Mouse (Mus musculus) G1E (cell line): Measurements from ENCODE around the gene Glp1r. TPM values are rescaled to one million over a fixed set of nuclear protein-coding genes. Genes with fewer than 3 reads are reported as not detected.

Source experiments
- ATAC-seq: 2 replicates; pipeline ENCODE4 v1.8.0; 2016; ENCODE audit warnings: mild to moderate bottlenecking; ENCODE audit not compliant: insufficient number of reproducible peaks, poor library complexity, low FRiP score, severe bottlenecking; ENCODE audit errors: extremely low read depth
- DNase-seq: peaks from one replicate; pipeline ENCODE4 v3.0.0; 2012; ENCODE audit warnings: low spot score
- H3K27me3 ChIP-seq: 2 replicates; pipeline ENCODE4 v1.6.1; 2012; ENCODE audit warnings: mild to moderate bottlenecking, low read length, inconsistent platforms; ENCODE audit not compliant: insufficient read depth
- H3K36me3 ChIP-seq: replicated peaks from 2 replicates; pipeline ENCODE3; 2012; ENCODE audit warnings: mild to moderate bottlenecking, inconsistent platforms
- H3K4me1 ChIP-seq: 2 replicates; pipeline ENCODE4 v1.6.1; 2012; ENCODE audit warnings: low read depth, low read length, inconsistent platforms, mixed read lengths; ENCODE audit not compliant: insufficient read depth
- H3K4me3 ChIP-seq: 2 replicates; pipeline ENCODE4 v1.5.1; 2012; ENCODE audit warnings: low read depth, mild to moderate bottlenecking, inconsistent platforms, low read length, moderate library complexity, mixed read lengths
- H3K9me3 ChIP-seq: replicated peaks from 2 replicates; pipeline ENCODE4 v1.6.1; 2012; ENCODE audit warnings: inconsistent platforms
- CTCF ChIP-seq: IDR thresholded peaks from 2 replicates; pipeline ENCODE4 v1.5.1; 2012; ENCODE audit warnings: low read depth, low read length, inconsistent platforms, mixed read lengths
- GATA1 ChIP-seq: IDR thresholded peaks from 2 replicates; pipeline ENCODE4 v1.6.1; 2012; ENCODE audit warnings: borderline replicate concordance, low read length, inconsistent platforms, mixed read lengths
- GATA2 ChIP-seq: IDR thresholded peaks from 2 replicates; pipeline ENCODE4 v1.6.1; 2012; ENCODE audit warnings: low read depth, low read length, inconsistent platforms, borderline replicate concordance
- POLR2AphosphoS5 ChIP-seq: IDR thresholded peaks from 2 replicates; pipeline ENCODE4 v1.6.1; 2012; ENCODE audit warnings: low read depth, low read length, inconsistent platforms; ENCODE audit not compliant: insufficient replicate concordance
- TAL1 ChIP-seq: conservative IDR thresholded peaks from 2 replicates; pipeline ENCODE4 v1.6.1; 2012; ENCODE audit warnings: low read depth, low read length, inconsistent platforms, mixed read lengths
- polyA plus RNA-seq: library from polyadenylated mRNA; stranded (reverse); fragments of >175 nt; gene quantifications from 2 replicates; pipeline ENCODE4 v1.2.3, GENCODE M21; 2012
- total RNA-seq, 2 experiments: library from RNA; stranded (forward) in 1 of 2; stranded (reverse) in 1 of 2; fragments of 200-1000 nt in 1 of 2; fragments of >200 nt in 1 of 2; fragmentation: Nextera tagmentation in 1 of 2; gene quantifications; 2 replicates each; pipeline ENCODE4 v1.2.3; 2014 to 2017

Gene Glp1r
- total and polyA plus RNA-seq, 3 experiments = 0.05 TPM; not detected in 2

GRCm38 (mm10) chr17:30866281-30866680, 35.3 kb upstream of the Glp1r start:
- TF ChIP-seq CTCF (no peak), TAL1 (no peak), POLR2AphosphoS5 (no peak), GATA2 (no peak), GATA1 (no peak)
- no peaks in the 10 kb centered on the region for H3K4me1 ChIP-seq
- H3K36me3 ChIP-seq = peaks cover 11% of the 10 kb centered on the region
- DNase-seq = no peak
- no peak for ATAC-seq
- H3K4me3 ChIP-seq = no peak overlapping the region
- no peaks in the 10 kb centered on the region; the same call in 1 of the 2 replicates for H3K27me3 ChIP-seq
- peaks cover 56% of the 10 kb centered on the region for H3K9me3 ChIP-seq

GRCm38 (mm10) chr17:30866966-30867365, 34.7 kb upstream of the Glp1r start:
- DNase-seq (no peak), ATAC-seq (no peak)
- no peaks in the 10 kb centered on the region for H3K4me1 ChIP-seq
- H3K27me3 ChIP-seq = no peaks in the 10 kb centered on the region; the same call in 1 of the 2 replicates
- H3K9me3 ChIP-seq = peaks cover 57% of the 10 kb centered on the region
- H3K4me3 ChIP-seq = no peak overlapping the region
- TF ChIP-seq GATA1 = no peak
- TF ChIP-seq GATA2 = no peak
- TF ChIP-seq POLR2AphosphoS5 = no peak
- no peak for TF ChIP-seq TAL1
- TF ChIP-seq CTCF = no peak
- peaks cover 15% of the 10 kb centered on the region for H3K36me3 ChIP-seq

- peaks cover 23% of the 10 kb centered on the region for H3K36me3 ChIP-seq
- H3K27me3 ChIP-seq = no peaks in the 10 kb centered on the region; the same call in 1 of the 2 replicates
- TF ChIP-seq GATA1 (no peak), POLR2AphosphoS5 (no peak), GATA2 (no peak), CTCF (no peak), TAL1 (no peak)
- H3K4me1 ChIP-seq = no peaks in the 10 kb centered on the region
- DNase-seq = no peak
- H3K9me3 ChIP-seq = peaks cover 51% of the 10 kb centered on the region
- no peak overlapping the region for H3K4me3 ChIP-seq
- no peak for ATAC-seq
Measured at GRCm38 (mm10) chr17:30871040-30871439, 30.6 kb upstream of the Glp1r start.

- TF ChIP-seq CTCF = peak; percentile 53
- TF ChIP-seq TAL1 = no peak
- no peak for ATAC-seq
Measured at GRCm38 (mm10) chr17:30874276-30874675, 27.3 kb upstream of the Glp1r start.

GRCm38 (mm10) chr17:30877456-30877855, 24.2 kb upstream of the Glp1r start:
- Histone ChIP-seq H3K9me3 (peaks cover 48% of the 10 kb centered on the region), H3K27me3 (no peaks in the 10 kb centered on the region; the same call in 1 of the 2 replicates), H3K4me3 (no peak overlapping the region), H3K36me3 (peaks cover 15% of the 10 kb centered on the region), H3K4me1 (no peaks in the 10 kb centered on the region)
- no peak for TF ChIP-seq CTCF
- no peak for TF ChIP-seq GATA2
- no peak for TF ChIP-seq POLR2AphosphoS5
- no peak for TF ChIP-seq TAL1
- no peak for TF ChIP-seq GATA1
- DNase-seq = no peak
- ATAC-seq = no peak

More at GRCm38 (mm10) chr17:30874276-30874675, 27.3 kb upstream of the Glp1r start:
- no peaks in the 10 kb centered on the region for H3K4me1 ChIP-seq
- peaks cover 20% of the 10 kb centered on the region for H3K36me3 ChIP-seq
- peaks cover 55% of the 10 kb centered on the region for H3K9me3 ChIP-seq
- no peak overlapping the region for H3K4me3 ChIP-seq
- H3K27me3 ChIP-seq = no peaks in the 10 kb centered on the region; the same call in 1 of the 2 replicates
- DNase-seq = no peak

GRCm38 (mm10) chr17:30878626-30879025, 23.0 kb upstream of the Glp1r start:
- H3K4me1 ChIP-seq = no peaks in the 10 kb centered on the region
- no peak for ATAC-seq
- H3K27me3 ChIP-seq = no peaks in the 10 kb centered on the region; the same call in 1 of the 2 replicates
- H3K4me3 ChIP-seq = no peak overlapping the region
- peaks cover 12% of the 10 kb centered on the region for H3K36me3 ChIP-seq
- no peak for TF ChIP-seq GATA1
- TF ChIP-seq GATA2 = no peak
- no peak for TF ChIP-seq POLR2AphosphoS5
- TF ChIP-seq CTCF = no peak
- TF ChIP-seq TAL1 = no peak
- peaks cover 50% of the 10 kb centered on the region for H3K9me3 ChIP-seq
- no peak for DNase-seq

GRCm38 (mm10) chr17:30880391-30880790, 21.2 kb upstream of the Glp1r start:
- H3K36me3 ChIP-seq = no peaks in the 10 kb centered on the region
- no peaks in the 10 kb centered on the region for H3K4me1 ChIP-seq
- DNase-seq (no peak), ATAC-seq (no peak)
- H3K9me3 ChIP-seq = peaks cover 44% of the 10 kb centered on the region
- no peak overlapping the region for H3K4me3 ChIP-seq
- TF ChIP-seq TAL1 (no peak), GATA2 (no peak), CTCF (no peak)
- no peaks in the 10 kb centered on the region; the same call in 1 of the 2 replicates for H3K27me3 ChIP-seq
